Mouse (Mus musculus) heart, adult 18-20 months (tissue): ENCODE data around the gene Trim52. TPM values are rescaled to one million over a fixed set of nuclear protein-coding genes. Genes with fewer than 3 reads are reported as not detected.

Experiments used
- total RNA-seq, 2 experiments: library from RNA; stranded (reverse); gene quantifications; 2 replicates each; pipeline ENCODE4 v1.2.3; 2021

Gene Trim52
- total RNA-seq, 2 experiments from 2014 or later, result not detected

Other genes with a start within 250 kb of the Trim52 start
- 10 to 100 TPM; 17.5 to 21.0 TPM for gene Spry2, start 209.4 kb upstream of the Trim52 start, total RNA-seq